Mouse (Mus musculus): ENCODE results near the gene Peli2. TPM values are rescaled to one million over a fixed set of nuclear protein-coding genes. Genes with fewer than 3 reads are reported as not detected.

Peli2 gene
- polyA plus RNA-seq, 1 experiment from 2014 or later: 7.3 TPM

DNA sequence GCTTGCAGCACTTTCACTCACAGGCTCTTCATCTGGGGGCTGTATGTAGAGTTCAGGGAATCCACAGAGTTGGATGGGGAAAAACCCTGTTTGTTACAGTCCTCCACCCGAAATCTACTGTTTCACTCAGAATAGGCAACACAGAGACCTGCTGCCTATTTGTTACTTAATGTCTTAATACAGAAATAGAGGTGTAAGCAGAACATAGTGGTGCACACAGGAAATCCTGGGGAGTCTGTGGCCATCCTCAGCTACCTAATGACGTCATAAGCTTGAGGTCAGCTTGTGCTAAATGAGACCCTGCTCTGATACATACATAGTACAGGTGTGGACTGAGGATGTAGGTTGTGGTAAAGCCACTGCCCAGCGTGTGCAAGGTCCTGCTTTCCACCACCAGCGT lies 4.2 kb downstream of the Peli2 start:
- 50% methylated on average over 4 of the region's 4 CpGs for WGBS
- Histone ChIP-seq H3K4me1 (replicated peaks; ENCODE audit: insufficient read depth, low read length) (peaks cover 12% of the 10 kb centered on the region), H3K4me2 (ENCODE audit: low read length) (no peak overlapping the region), H3K9me3 (replicated peaks; ENCODE audit: low read length) (no peaks in the 10 kb centered on the region), H3K4me3 (replicated peaks; ENCODE audit: low read depth, low read length) (no peak overlapping the region), H3K9ac (ENCODE audit: low read depth, low read length) (no peak overlapping the region), H3K36me3 (ENCODE audit: insufficient read depth, low read length) (no peaks in the 10 kb centered on the region), H3K27me3 (ENCODE audit: insufficient read depth, low read length) (no peaks in the 10 kb centered on the region), H3K27ac (no peak overlapping the region)
- DNase-seq (ENCODE audit: low spot score) (no peak), ATAC-seq (replicated peaks; ENCODE audit: low FRiP score, low read depth) (no peak)
- TF ChIP-seq CTCF (IDR thresholded peaks at IDR 0.05; ENCODE audit: low read depth): no peak

DNA sequence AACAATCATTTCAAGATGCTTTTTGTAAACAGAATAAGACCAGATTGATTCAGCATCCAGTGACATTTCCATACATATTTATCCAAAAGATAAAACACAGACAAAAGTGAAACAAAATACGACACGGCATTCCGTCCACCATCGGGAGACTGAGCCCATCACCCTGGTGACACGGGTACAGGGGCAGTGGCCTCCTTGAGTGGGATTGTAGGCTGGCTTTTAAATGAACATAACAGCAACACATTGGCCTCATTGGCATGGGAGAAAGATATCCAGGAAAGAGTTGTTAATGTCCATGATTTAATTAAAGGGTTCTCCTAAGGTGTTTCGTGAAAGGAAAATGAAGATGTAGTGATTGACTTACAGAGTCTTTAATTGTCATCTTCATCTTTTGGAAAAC lies 5.3 kb downstream of the Peli2 start:
- Histone ChIP-seq H3K36me3 (ENCODE audit: insufficient read depth, low read length) (no peaks in the 10 kb centered on the region), H3K4me3 (replicated peaks; ENCODE audit: low read depth, low read length) (no peak overlapping the region), H3K9me3 (replicated peaks; ENCODE audit: low read length) (no peaks in the 10 kb centered on the region), H3K4me2 (ENCODE audit: low read length) (no peak overlapping the region), H3K27me3 (ENCODE audit: insufficient read depth, low read length) (no peaks in the 10 kb centered on the region), H3K9ac (ENCODE audit: low read depth, low read length) (no peak overlapping the region), H3K27ac (no peak overlapping the region), H3K4me1 (replicated peaks; ENCODE audit: insufficient read depth, low read length) (peaks cover 18% of the 10 kb centered on the region)
- DNase-seq (ENCODE audit: low spot score): no peak
- WGBS: 75% methylated on average over 6 of the region's 6 CpGs
- no peak for TF ChIP-seq CTCF (IDR thresholded peaks at IDR 0.05; ENCODE audit: low read depth)
- ATAC-seq (replicated peaks; ENCODE audit: low FRiP score, low read depth): no peak

DNA sequence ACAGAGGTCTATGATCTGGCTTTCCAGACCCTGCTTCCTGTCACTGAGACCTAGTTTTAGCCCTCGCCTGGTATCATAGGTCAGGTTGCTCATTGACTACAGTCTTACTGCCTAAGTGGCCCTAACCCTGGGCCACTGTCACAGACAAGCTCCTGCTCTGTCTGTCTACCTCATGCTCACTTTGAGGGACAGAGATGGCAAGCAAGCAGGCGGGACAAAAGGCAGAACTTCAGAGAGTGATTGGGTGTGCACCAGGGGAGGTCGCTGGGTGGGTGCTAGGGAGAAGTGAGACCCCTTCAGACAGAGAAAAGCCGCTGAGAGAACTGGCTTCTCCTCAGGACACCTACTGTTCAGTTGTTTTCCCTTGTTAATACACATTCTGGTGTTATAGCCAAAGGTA lies 6.3 kb downstream of the Peli2 start:
- no peaks in the 10 kb centered on the region for H3K9me3 ChIP-seq (replicated peaks; ENCODE audit: low read length)
- no peak overlapping the region for H3K4me2 ChIP-seq (ENCODE audit: low read length)
- H3K27ac ChIP-seq: no peak overlapping the region
- H3K36me3 ChIP-seq (ENCODE audit: insufficient read depth, low read length): no peaks in the 10 kb centered on the region
- peaks cover 28% of the 10 kb centered on the region for H3K4me1 ChIP-seq (replicated peaks; ENCODE audit: insufficient read depth, low read length)
- no peak for TF ChIP-seq CTCF (IDR thresholded peaks at IDR 0.05; ENCODE audit: low read depth)
- no peaks in the 10 kb centered on the region for H3K27me3 ChIP-seq (ENCODE audit: insufficient read depth, low read length)
- ATAC-seq (replicated peaks; ENCODE audit: low FRiP score, low read depth): no peak
- WGBS: 87% methylated on average over 4 of the region's 4 CpGs
- no peak overlapping the region for H3K4me3 ChIP-seq (replicated peaks; ENCODE audit: low read depth, low read length)
- H3K9ac ChIP-seq (ENCODE audit: low read depth, low read length): no peak overlapping the region
- DNase-seq (ENCODE audit: low spot score): no peak

DNA sequence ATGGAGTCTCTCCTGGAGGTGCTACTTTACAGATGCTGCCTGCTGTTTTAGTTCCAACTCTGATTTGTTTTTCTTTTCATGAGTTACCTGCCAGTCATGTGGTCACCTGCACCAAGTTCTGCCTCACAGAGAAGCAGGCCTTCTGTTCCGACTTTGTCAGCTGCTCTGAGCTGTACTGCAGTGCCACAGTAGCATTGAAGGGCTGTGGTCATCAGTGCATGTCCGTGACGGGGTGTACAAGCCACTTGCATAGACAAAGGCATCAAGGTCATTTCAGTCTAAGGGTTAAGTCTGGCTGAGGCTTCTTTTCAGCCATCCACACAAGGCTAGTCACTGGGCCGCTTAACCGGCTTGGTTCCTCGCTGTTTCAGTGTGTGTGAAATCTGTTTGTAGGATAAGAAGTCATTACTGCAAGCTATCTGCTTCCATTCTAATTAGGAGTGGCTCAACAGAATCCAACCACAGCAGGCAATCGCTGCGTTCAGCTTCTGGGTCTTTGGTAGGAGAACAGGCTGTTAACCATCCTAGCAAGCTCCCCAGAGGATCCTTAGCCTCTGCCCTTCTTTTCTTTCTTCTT lies 7.1 kb downstream of the Peli2 start:
- H3K4me1 ChIP-seq (replicated peaks; ENCODE audit: insufficient read depth, low read length): peaks cover 29% of the 10 kb centered on the region

DNA sequence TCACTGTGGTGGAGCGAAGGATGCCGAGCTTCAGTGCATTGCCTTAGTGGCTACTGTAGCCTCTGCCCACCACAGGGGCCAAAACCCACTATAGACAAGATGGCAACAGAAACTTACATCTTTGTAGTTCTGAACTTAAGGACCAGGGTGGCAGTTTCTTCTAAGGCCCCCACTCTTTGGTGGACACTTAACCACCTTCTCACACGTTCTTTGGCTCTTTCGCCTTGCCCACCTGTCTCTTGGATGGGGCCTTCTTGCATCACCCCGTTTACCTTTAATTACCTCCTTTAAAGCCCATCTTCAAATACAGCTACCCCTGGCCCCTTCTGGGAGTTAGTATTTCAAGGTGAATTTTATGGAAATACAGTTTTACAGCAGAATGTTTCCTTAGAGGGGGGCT lies 8.1 kb downstream of the Peli2 start:
- no peak for ATAC-seq (replicated peaks; ENCODE audit: low FRiP score, low read depth)
- WGBS: 88% methylated on average over 5 of the region's 5 CpGs
- Histone ChIP-seq H3K36me3 (ENCODE audit: insufficient read depth, low read length) (no peaks in the 10 kb centered on the region), H3K9ac (ENCODE audit: low read depth, low read length) (no peak overlapping the region), H3K4me1 (replicated peaks; ENCODE audit: insufficient read depth, low read length) (peaks cover 29% of the 10 kb centered on the region), H3K4me2 (ENCODE audit: low read length) (no peak overlapping the region), H3K27me3 (ENCODE audit: insufficient read depth, low read length) (no peaks in the 10 kb centered on the region), H3K27ac (no peak overlapping the region), H3K9me3 (replicated peaks; ENCODE audit: low read length) (no peaks in the 10 kb centered on the region), H3K4me3 (replicated peaks; ENCODE audit: low read depth, low read length) (no peak overlapping the region)
- no peak for DNase-seq (ENCODE audit: low spot score)
- TF ChIP-seq CTCF (IDR thresholded peaks at IDR 0.05; ENCODE audit: low read depth): no peak

More for the DNA sequence above, 7.1 kb downstream of the Peli2 start:
- H3K9ac ChIP-seq (ENCODE audit: low read depth, low read length): no peak overlapping the region
- H3K4me2 ChIP-seq (ENCODE audit: low read length): no peak overlapping the region
- 46% methylated on average over 8 of the region's 8 CpGs for WGBS
- no peak for DNase-seq (ENCODE audit: low spot score)
- no peaks in the 10 kb centered on the region for H3K9me3 ChIP-seq (replicated peaks; ENCODE audit: low read length)
- H3K4me3 ChIP-seq (replicated peaks; ENCODE audit: low read depth, low read length): no peak overlapping the region
- H3K36me3 ChIP-seq (ENCODE audit: insufficient read depth, low read length): no peaks in the 10 kb centered on the region
- peak; percentile 67; the same call in 1 of the 2 replicates for ATAC-seq (replicated peaks; ENCODE audit: low FRiP score, low read depth)
- no peak for TF ChIP-seq CTCF (IDR thresholded peaks at IDR 0.05; ENCODE audit: low read depth)
- no peaks in the 10 kb centered on the region for H3K27me3 ChIP-seq (ENCODE audit: insufficient read depth, low read length)
- no peak overlapping the region for H3K27ac ChIP-seq

DNA sequence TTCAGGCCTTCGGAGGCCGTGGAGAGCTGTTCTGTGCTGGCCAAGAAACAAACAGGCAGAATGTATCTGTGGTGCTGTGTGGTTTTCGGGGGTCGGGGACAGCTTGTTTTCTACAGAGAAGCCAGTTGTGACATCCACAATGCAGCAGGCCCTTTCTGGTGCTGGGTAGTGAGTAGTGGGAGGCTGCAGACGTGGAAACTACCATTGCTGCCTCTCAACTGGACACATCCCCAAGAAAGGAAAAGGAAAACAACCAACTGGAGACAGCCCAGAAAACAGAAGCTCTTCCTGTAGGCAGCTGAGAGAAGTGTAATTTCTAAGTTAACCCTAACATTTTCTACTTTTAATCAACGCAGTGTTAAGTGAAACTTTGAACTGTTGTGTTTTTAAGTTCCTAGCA lies 9.4 kb downstream of the Peli2 start:
- H3K4me3 ChIP-seq (replicated peaks; ENCODE audit: low read depth, low read length): no peak overlapping the region
- DNase-seq (ENCODE audit: low spot score): no peak
- H3K4me2 ChIP-seq (ENCODE audit: low read length): no peak overlapping the region
- TF ChIP-seq CTCF (IDR thresholded peaks at IDR 0.05; ENCODE audit: low read depth): no peak
- H3K9ac ChIP-seq (ENCODE audit: low read depth, low read length): no peak overlapping the region
- no peaks in the 10 kb centered on the region for H3K27me3 ChIP-seq (ENCODE audit: insufficient read depth, low read length)
- no peak overlapping the region for H3K27ac ChIP-seq
- ATAC-seq (replicated peaks; ENCODE audit: low FRiP score, low read depth): no peak
- WGBS: 80% methylated on average over 6 of the region's 6 CpGs
- no peaks in the 10 kb centered on the region for H3K9me3 ChIP-seq (replicated peaks; ENCODE audit: low read length)
- H3K36me3 ChIP-seq (ENCODE audit: insufficient read depth, low read length): no peaks in the 10 kb centered on the region
- peaks cover 36% of the 10 kb centered on the region for H3K4me1 ChIP-seq (replicated peaks; ENCODE audit: insufficient read depth, low read length)
